Mouse (Mus musculus) spleen, adult 2 months (tissue): ENCODE measurements around the gene Efcc1. TPM values are rescaled to one million over a fixed set of nuclear protein-coding genes. Genes with fewer than 3 reads are reported as not detected.

Source experiments
- DNase-seq, 2 experiments: peaks; one replicate each; pipeline versions ENCODE4 v3.0.0 to v3.0.0-alpha.2; 2012 to 2021; ENCODE audit warnings: low spot score in 2 of 2, low read depth in 1 of 2
- H3K27ac ChIP-seq: fragments of 200-500 bp; 2 replicates; pipeline ENCODE4 v1.5.1; 2012; ENCODE audit warnings: low read length, inconsistent platforms; ENCODE audit not compliant: insufficient read depth
- H3K27me3 ChIP-seq: fragments of 200-500 bp; 2 replicates; pipeline ENCODE4 v1.6.1; 2012; ENCODE audit warnings: mild to moderate bottlenecking, moderate library complexity, low read length, inconsistent platforms; ENCODE audit not compliant: control insufficient read depth, insufficient read depth
- H3K36me3 ChIP-seq: fragments of 200-500 bp; 2 replicates; pipeline ENCODE4 v1.6.1; 2012; ENCODE audit warnings: mild to moderate bottlenecking, low read length, inconsistent platforms; ENCODE audit not compliant: control insufficient read depth, insufficient read depth
- H3K4me1 ChIP-seq: fragments of 200-500 bp; 2 replicates; pipeline ENCODE4 v1.6.1; 2011; ENCODE audit warnings: inconsistent platforms; ENCODE audit not compliant: control insufficient read depth, insufficient read depth, insufficient read length
- H3K4me3 ChIP-seq: fragments of 200-500 bp; 2 replicates; pipeline ENCODE4 v1.5.1; 2011; ENCODE audit warnings: mild to moderate bottlenecking, inconsistent platforms; ENCODE audit not compliant: insufficient read depth, insufficient read length; ENCODE audit errors: extremely low read depth
- CTCF ChIP-seq: fragments of 200-500 bp; IDR thresholded peaks from 2 replicates; pipeline ENCODE4 v1.5.1; 2011; ENCODE audit warnings: mild to moderate bottlenecking, inconsistent platforms; ENCODE audit not compliant: insufficient read depth, insufficient read length, insufficient replicate concordance; ENCODE audit errors: extremely low read depth
- POLR2A ChIP-seq: fragments of 200-500 bp; IDR thresholded peaks from 2 replicates; pipeline ENCODE4 v1.6.1; 2011; ENCODE audit warnings: low read depth, low read length, inconsistent platforms
- WGBS: fragments of 180-500 bp; shearing (Covaris S2); methylation state at CpG from one replicate; pipeline ENCODE4 v1.1.7; 2018; 5-methylcytosine and 5-hydroxymethylcytosine counted together
- polyA plus RNA-seq: library from polyadenylated mRNA; depleted of rRNA; stranded (reverse); fragments of >200 nt; gene quantifications from 2 replicates; pipeline ENCODE4 v1.2.3, GENCODE M21; 2012

The Efcc1 gene
- polyA plus RNA-seq, 1 experiment: 2.0 TPM

- WGBS: 15% methylated on average over 2 of the region's 2 CpGs
- H3K36me3 ChIP-seq: no peaks in the 10 kb centered on the region
- H3K4me1 ChIP-seq: no peaks in the 10 kb centered on the region
- no peaks in the 10 kb centered on the region for H3K27me3 ChIP-seq
- no peak within 1 kb of the TSS for H3K4me3 ChIP-seq
- TF ChIP-seq POLR2A (no peak), CTCF (no peak)
- no peak for DNase-seq
- no peak within 1 kb of the TSS; the same call in 1 of the 2 replicates for H3K27ac ChIP-seq
Observed at GRCm38 (mm10) chr6:87777842-87778241, 47.2 kb downstream of the Efcc1 start, which contains the start of gene Gp9. Gene Gp9, plus strand, starts transcription at chr6:87778072.

- TF ChIP-seq POLR2A (no peak), CTCF (no peak)
- Histone ChIP-seq H3K27ac (no peak overlapping the region; the same call in 1 of the 2 replicates), H3K4me1 (no peaks in the 10 kb centered on the region), H3K27me3 (no peaks in the 10 kb centered on the region), H3K36me3 (no peaks in the 10 kb centered on the region), H3K4me3 (no peak overlapping the region)
- no peak for DNase-seq
- WGBS: 54% methylated on average over 11 of the region's 11 CpGs
Observed at GRCm38 (mm10) chr6:87778294-87779173, 47.9 kb downstream of the Efcc1 start.

GRCm38 (mm10) chr6:87779174-87780165, 48.8 kb downstream of the Efcc1 start:
- DNase-seq: peak in 1 of 2 experiments; percentile 19
- Histone ChIP-seq H3K36me3 (no peaks in the 10 kb centered on the region), H3K27ac (no peak overlapping the region), H3K4me1 (no peaks in the 10 kb centered on the region), H3K27me3 (no peaks in the 10 kb centered on the region), H3K4me3 (no peak overlapping the region)
- TF ChIP-seq POLR2A: no peak
- TF ChIP-seq CTCF: peak; percentile 18; the same call in 1 of the 2 replicates
- WGBS: 87% methylated on average over 11 of the region's 11 CpGs

- H3K27me3 ChIP-seq: no peaks in the 10 kb centered on the region
- H3K4me3 ChIP-seq: no peak overlapping the region
- no peak overlapping the region for H3K27ac ChIP-seq
- DNase-seq: no peak
- WGBS: 91% methylated on average over 10 of the region's 10 CpGs
- TF ChIP-seq CTCF: no peak
- no peak for TF ChIP-seq POLR2A
- H3K36me3 ChIP-seq: no peaks in the 10 kb centered on the region
- H3K4me1 ChIP-seq: no peaks in the 10 kb centered on the region
Observed at GRCm38 (mm10) chr6:87780546-87781301, 50.1 kb downstream of the Efcc1 start.

GRCm38 (mm10) chr6:87784033-87784432, 53.4 kb downstream of the Efcc1 start:
- TF ChIP-seq POLR2A: no peak
- TF ChIP-seq CTCF: no peak
- DNase-seq: no peak
- H3K4me3 ChIP-seq: no peak overlapping the region
- no peaks in the 10 kb centered on the region for H3K27me3 ChIP-seq
- H3K36me3 ChIP-seq: no peaks in the 10 kb centered on the region
- WGBS: 82% methylated on average over 8 of the region's 8 CpGs
- H3K27ac ChIP-seq: no peak overlapping the region
- no peaks in the 10 kb centered on the region for H3K4me1 ChIP-seq

- 84% methylated on average over 5 of the region's 5 CpGs for WGBS
- peaks cover 14% of the 10 kb centered on the region for H3K4me1 ChIP-seq
- no peak overlapping the region for H3K27ac ChIP-seq
- TF ChIP-seq POLR2A (no peak), CTCF (no peak)
- no peaks in the 10 kb centered on the region for H3K27me3 ChIP-seq
- H3K36me3 ChIP-seq: peaks cover 4% of the 10 kb centered on the region; the same call in 1 of the 2 replicates
- DNase-seq: no peak
- H3K4me3 ChIP-seq: no peak overlapping the region
Observed at GRCm38 (mm10) chr6:87786621-87787020, 56.0 kb downstream of the Efcc1 start.
